8 mouse cellular contexts compared by ENCODE assay signal in the genomic region with DNA sequence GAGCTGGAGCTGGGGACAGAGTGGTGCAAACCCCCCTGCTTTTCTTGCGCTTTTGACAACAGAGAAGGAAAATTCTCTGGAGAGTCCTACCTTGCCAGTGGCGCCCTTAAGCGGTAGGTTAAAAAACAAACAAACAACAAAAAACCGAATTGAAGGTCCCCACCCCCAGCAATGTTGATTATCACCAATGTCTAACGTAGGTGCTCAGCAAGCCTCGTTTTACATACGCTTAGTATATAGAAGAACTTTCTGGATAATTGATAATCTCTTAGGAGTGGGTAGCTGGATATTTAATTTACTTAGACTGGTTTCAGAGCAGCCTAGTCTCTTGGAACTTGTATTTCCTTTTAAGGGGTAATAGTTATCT. TPM values are rescaled to one million over a fixed set of nuclear protein-coding genes. Genes with fewer than 3 reads are reported as not detected.
DNase-seq lines count a peak whose midpoint lies in the region; ATAC-seq and TF ChIP-seq lines count a peak whose summit lies in the region.

No protein-coding gene starts in this region.

- peak overlapping the region; percentile 82 for H3K4me2 ChIP-seq in heart, embryonic 14.5 days (ENCODE audit: low read length)

- H3K9ac ChIP-seq in heart, embryonic 14.5 days (ENCODE audit: low read length), result peak overlapping the region; percentile 87
- H3K9ac ChIP-seq in MEL (ENCODE audit: control insufficient read depth, low read depth, low read length, poor library complexity, severe bottlenecking), result peak overlapping the region; percentile 91

- DNase-seq in heart, adult 18-20 months, result no peak
- DNase-seq in MEL (ENCODE audit: low read depth, low spot score), result no peak
- DNase-seq in hindbrain, embryonic 10.5 days (ENCODE audit: low spot score), result no peak
- DNase-seq in midbrain, embryonic 10.5 days (ENCODE audit: low spot score), result no peak
- DNase-seq in cerebellum, adult 18-20 months, result no peak
- no peak for DNase-seq in spleen, postnatal 4 days (ENCODE audit: low spot score in 2 of 2)
- DNase-seq in cerebellum, adult 9-10 months, result no peak

- H3K9me3 ChIP-seq in heart, embryonic 14.5 days (ENCODE audit: control insufficient read depth, low read length), result no peaks in the 10 kb centered on the region
- H3K9me3 ChIP-seq in MEL (replicated peaks; ENCODE audit: insufficient read depth, low read length), result no peaks in the 10 kb centered on the region
- H3K9me3 ChIP-seq in hindbrain, embryonic 10.5 days, result no peaks in the 10 kb centered on the region
- H3K9me3 ChIP-seq in midbrain, embryonic 10.5 days (replicated peaks), result no peaks in the 10 kb centered on the region

- WGBS in heart, embryonic 14.5 days, result 2% methylated on average over 7 of the region's 7 CpGs
- under 1% methylated on average over 7 of the region's 7 CpGs for WGBS in hindbrain, embryonic 10.5 days
- 2% methylated on average over 7 of the region's 7 CpGs for WGBS in midbrain, embryonic 10.5 days

- H3K4me3 ChIP-seq in heart, embryonic 14.5 days (ENCODE audit: control insufficient read depth in 1 of 2, insufficient read depth in 1 of 2, low read depth in 1 of 2, low read length in 2 of 2), result peak overlapping the region; percentile 84 to 92
- H3K4me3 ChIP-seq in MEL (ENCODE audit: control insufficient read depth in 1 of 2, insufficient read depth in 1 of 2, low read depth in 2 of 2, low read length in 2 of 2), result peak overlapping the region; percentile 60 to 96
- H3K4me3 ChIP-seq in hindbrain, embryonic 10.5 days, result peak overlapping the region; percentile 89
- H3K4me3 ChIP-seq in midbrain, embryonic 10.5 days, result peak overlapping the region; percentile 91

- peaks cover 0 to 9% of the 10 kb centered on the region in 2 experiments; a peak in 1 of 4 replicates for H3K4me1 ChIP-seq in heart, embryonic 14.5 days (ENCODE audit: control insufficient read depth in 2 of 2, insufficient read depth in 2 of 2, low read length in 2 of 2)
- H3K4me1 ChIP-seq in MEL (ENCODE audit: control insufficient read depth in 1 of 2, insufficient read depth in 2 of 2, low read length in 2 of 2), result peaks cover 0 to 3% of the 10 kb centered on the region in 2 experiments; a peak in 2 of 4 replicates
- H3K4me1 ChIP-seq in hindbrain, embryonic 10.5 days (replicated peaks), result peaks cover 19% of the 10 kb centered on the region
- H3K4me1 ChIP-seq in midbrain, embryonic 10.5 days, result peaks cover 21% of the 10 kb centered on the region

- peak overlapping the region; percentile 73 to 95; a peak in 1 of 4 replicates for H3K27ac ChIP-seq in heart, embryonic 14.5 days (replicated peaks in 1 of 2; ENCODE audit: control insufficient read depth in 1 of 2, insufficient read depth in 1 of 2, low read depth in 2 of 2, low read length in 2 of 2)
- peak overlapping the region; percentile 69 for H3K27ac ChIP-seq in MEL (ENCODE audit: control insufficient read depth, low read depth, low read length)
- H3K27ac ChIP-seq in hindbrain, embryonic 10.5 days, result peak overlapping the region; percentile 99
- peak overlapping the region; percentile 98 for H3K27ac ChIP-seq in midbrain, embryonic 10.5 days (replicated peaks)

- ATAC-seq in heart, embryonic 14.5 days (ENCODE audit: insufficient number of reproducible peaks, insufficient read depth, low FRiP score, low read depth), result no peak

- H3K79me2 ChIP-seq in MEL (ENCODE audit: control insufficient read depth, insufficient read depth, low read length, poor library complexity), result peaks cover 24% of the 10 kb centered on the region

- no peak for TF ChIP-seq RAD21 in MEL (IDR thresholded peaks at IDR 0.05; ENCODE audit: low read depth, low read length)

- TF ChIP-seq EP300 in MEL (IDR thresholded peaks at IDR 0.05; ENCODE audit: low read depth in 1 of 2, low read length in 2 of 2), result no peak

- no peak for TF ChIP-seq POLR2A in MEL (IDR thresholded peaks at IDR 0.05; ENCODE audit: control insufficient read depth in 1 of 2, insufficient read depth in 1 of 2, low read depth in 1 of 2, low read length in 2 of 2, poor library complexity in 1 of 2)

- H3K27me3 ChIP-seq in heart, embryonic 14.5 days (ENCODE audit: control insufficient read depth, insufficient read depth, low read length), result no peaks in the 10 kb centered on the region
- no peaks in the 10 kb centered on the region for H3K27me3 ChIP-seq in MEL (ENCODE audit: control insufficient read depth in 1 of 2, insufficient read depth in 2 of 2, low read length in 2 of 2)
- no peaks in the 10 kb centered on the region for H3K27me3 ChIP-seq in hindbrain, embryonic 10.5 days (ENCODE audit: insufficient read depth, poor library complexity, severe bottlenecking)
- no peaks in the 10 kb centered on the region for H3K27me3 ChIP-seq in midbrain, embryonic 10.5 days (ENCODE audit: low read depth, poor library complexity, severe bottlenecking)

- peaks cover 12% of the 10 kb centered on the region; the same call in 1 of the 2 replicates for H3K36me3 ChIP-seq in heart, embryonic 14.5 days (ENCODE audit: control insufficient read depth, insufficient read depth, low read length)
- H3K36me3 ChIP-seq in MEL (ENCODE audit: control insufficient read depth in 1 of 2, insufficient read depth in 2 of 2, low read length in 2 of 2), result peaks cover 3 to 19% of the 10 kb centered on the region in 2 experiments
- H3K36me3 ChIP-seq in hindbrain, embryonic 10.5 days, result peaks cover 37% of the 10 kb centered on the region
- peaks cover 36% of the 10 kb centered on the region for H3K36me3 ChIP-seq in midbrain, embryonic 10.5 days

- TF ChIP-seq CTCF in MEL (IDR thresholded peaks at IDR 0.05 in 2 of 3, conservative IDR thresholded peaks at IDR 0.05 in 1 of 3; ENCODE audit: control insufficient read depth in 1 of 3, insufficient read depth in 1 of 3, low read depth in 2 of 3, low read length in 3 of 3, poor library complexity in 1 of 3, severe bottlenecking in 1 of 3), result no peak

TF ChIP-seq in MEL, 35 proteins besides CTCF, POLR2A, EP300 and RAD21:
- TF ChIP-seq ZNF384 (IDR thresholded peaks at IDR 0.05; ENCODE audit: low read depth, low read length) (no peak), TBP (IDR thresholded peaks at IDR 0.05; ENCODE audit: low read depth, low read length) (no peak), POLR2AphosphoS2 (IDR thresholded peaks at IDR 0.05; ENCODE audit: low read length) (no peak), NRF1 (IDR thresholded peaks at IDR 0.05; ENCODE audit: insufficient read depth, low read depth, low read length, poor library complexity, severe bottlenecking) (no peak), USF1 (IDR thresholded peaks at IDR 0.05; ENCODE audit: low read depth, low read length) (no peak), GATA1 (IDR thresholded peaks at IDR 0.05; ENCODE audit: low read depth, low read length) (no peak), TCF12 (IDR thresholded peaks at IDR 0.05; ENCODE audit: low read depth, low read length) (no peak), SIN3A (IDR thresholded peaks at IDR 0.05; ENCODE audit: low read length) (no peak), NELFE (IDR thresholded peaks at IDR 0.05; ENCODE audit: low read depth, low read length) (no peak), SMC3 (IDR thresholded peaks at IDR 0.05; ENCODE audit: low read depth, low read length) (no peak), HCFC1 (IDR thresholded peaks at IDR 0.05; ENCODE audit: low read depth, low read length) (no peak), MAFK (IDR thresholded peaks at IDR 0.05; ENCODE audit: borderline replicate concordance, low read depth, low read length) (no peak), RCOR1 (IDR thresholded peaks at IDR 0.05; ENCODE audit: low read depth, low read length) (no peak), CHD1 (IDR thresholded peaks at IDR 0.05; ENCODE audit: low read depth, low read length) (no peak), TAL1 (IDR thresholded peaks at IDR 0.05; ENCODE audit: low read length) (no peak), GABPA (IDR thresholded peaks at IDR 0.05; ENCODE audit: low read depth, low read length) (no peak), MXI1 (IDR thresholded peaks at IDR 0.05; ENCODE audit: low read depth, low read length) (no peak), ZC3H11A (IDR thresholded peaks at IDR 0.05; ENCODE audit: low read depth, low read length) (no peak), MAX (IDR thresholded peaks at IDR 0.05; ENCODE audit: low read length) (no peak), MYB (IDR thresholded peaks at IDR 0.05; ENCODE audit: low read depth, low read length) (no peak)

RNA-seq across cellular contexts. Expression of gene Mms22l, which starts 0.7 kb away (rescaled TPM):
- 22.0 and 22.1 TPM in 2 replicates for polyA plus RNA-seq in heart, embryonic 14.5 days (2014; fragmentation: Nextera tagmentation; extraction: Ambion mirVana)
- under 1 TPM; 0.15 to 0.77 TPM for total RNA-seq in heart, adult 18-20 months (2021)
- total RNA-seq in MEL (2012; rRNA removed), result 36.2 and 40.3 TPM in 2 replicates
- 10 to 100 TPM in 1 of 2 experiments, not detected in 1; 46.3 TPM for polyA plus RNA-seq in MEL (2012; ENCODE audit: insufficient read depth in 1 of 2, insufficient read length in 2 of 2, low read depth in 1 of 2, low replicate concordance in 2 of 2, missing spikeins in 1 of 2)
- polyA plus RNA-seq in hindbrain, embryonic 10.5 days (2016; fragmentation: Nextera tagmentation; extraction: Ambion mirVana), result 36.5 and 43.2 TPM in 2 replicates
- 39.7 and 44.0 TPM in 2 replicates for polyA plus RNA-seq in midbrain, embryonic 10.5 days (2016; fragmentation: Nextera tagmentation; extraction: Ambion mirVana)
